In genomic region chr11:103240740-103241139, GRCm38 (mm10) we compare ENCODE assay signal across 13 mouse cellular contexts. TPM values are rescaled to one million over a fixed set of nuclear protein-coding genes. Genes with fewer than 3 reads are reported as not detected.
DNase-seq lines count a peak whose midpoint lies in the region; ATAC-seq lines count a peak whose summit lies in the region.
"Had no signal": no experiment of that assay in that cellular context is flagged by ENCODE, and none has a peak within 500 bp of the region (broad histone marks: within the 10 kb centered on the region; RNA-seq: fewer than 3 reads in every experiment).

No protein-coding gene starts in this region.

- no peak overlapping the region for H3K4me2 ChIP-seq in limb, embryonic 12.5 days

- H3K9ac ChIP-seq in limb, embryonic 12.5 days (replicated peaks), result 0 out of 2 replicates have a peak overlapping the region, but pooled peaks have one; percentile 13

- peak overlapping the region; percentile 51 for H3K27ac ChIP-seq in limb, embryonic 12.5 days
- H3K27ac ChIP-seq in limb, embryonic 10.5 days, result no peak overlapping the region

- ATAC-seq in limb, embryonic 12.5 days (ENCODE audit: insufficient number of reproducible peaks, insufficient read depth, low FRiP score, low TSS enrichment, low read depth), result no peak

- H3K27me3 ChIP-seq in limb, embryonic 12.5 days, result no peaks in the 10 kb centered on the region
- H3K27me3 ChIP-seq in limb, embryonic 10.5 days (ENCODE audit: low read depth, poor library complexity, severe bottlenecking), result no peaks in the 10 kb centered on the region

- peak; percentile 57 to 62 for DNase-seq in cerebellum, postnatal 10 days
- DNase-seq in cerebellum, postnatal 4 days (ENCODE audit: low spot score in 2 of 2), result no peak
- no peak for DNase-seq in limb, embryonic 10.5 days (ENCODE audit: low spot score)
- DNase-seq in kidney, adult 8-10 months, result peak; percentile 71
- DNase-seq in skeletal muscle tissue, adult 2 months (ENCODE audit: low read depth, low spot score), result peak; percentile 87
- DNase-seq in urinary bladder, postnatal 4 days (ENCODE audit: low spot score in 2 of 2), result no peak
- no peak for DNase-seq in layer of hippocampus, adult 9-11 months
- DNase-seq: B cell, adult 2 months; cerebellum, adult 9-11 months; thymus, postnatal 36 days had no signal

- H3K4me1 ChIP-seq in limb, embryonic 12.5 days (replicated peaks), result peaks cover 23% of the 10 kb centered on the region
- H3K4me1 ChIP-seq in limb, embryonic 10.5 days, result peaks cover 15% of the 10 kb centered on the region

- H3K36me3 ChIP-seq in limb, embryonic 12.5 days, result peaks cover 46% of the 10 kb centered on the region
- peaks cover 42% of the 10 kb centered on the region for H3K36me3 ChIP-seq in limb, embryonic 10.5 days

- H3K4me3 ChIP-seq in limb, embryonic 12.5 days (replicated peaks), result no peak overlapping the region
- no peak overlapping the region for H3K4me3 ChIP-seq in limb, embryonic 10.5 days
- H3K4me3 ChIP-seq: erythroblast, embryonic 14.5 days; myocyte had no signal

- WGBS in limb, embryonic 12.5 days, result 39% methylated on average over 7 of the region's 7 CpGs
- 50% methylated on average over 7 of the region's 7 CpGs for WGBS in limb, embryonic 10.5 days

- H3K9me3 ChIP-seq in limb, embryonic 12.5 days, result no peaks in the 10 kb centered on the region
- H3K9me3 ChIP-seq in limb, embryonic 10.5 days (replicated peaks), result no peaks in the 10 kb centered on the region

RNA-seq across cellular contexts. Expression of gene Spata32, which starts 22.5 kb away (rescaled TPM):
- polyA plus RNA-seq in limb, embryonic 12.5 days (2016; fragmentation: Nextera tagmentation; extraction: Ambion mirVana), result not detected in 2 replicates
- not detected in 2 replicates for polyA plus RNA-seq in limb, embryonic 10.5 days (2016; fragmentation: Nextera tagmentation; extraction: Ambion mirVana)
- polyA plus RNA-seq: erythroblast, embryonic 14.5 days had no signal

RNA-seq across cellular contexts. Expression of gene Map3k14, which starts 26.5 kb away (rescaled TPM):
- 4.2 and 4.7 TPM in 2 replicates for polyA plus RNA-seq in limb, embryonic 12.5 days (2016; fragmentation: Nextera tagmentation; extraction: Ambion mirVana)
- 2.8 TPM in 2 replicates for polyA plus RNA-seq in limb, embryonic 10.5 days (2016; fragmentation: Nextera tagmentation; extraction: Ambion mirVana)

RNA-seq across cellular contexts. Expression of gene 1700023F06Rik, which starts 32.4 kb away (rescaled TPM):
- polyA plus RNA-seq in limb, embryonic 12.5 days (2016; fragmentation: Nextera tagmentation; extraction: Ambion mirVana), result 0.50 and 0.74 TPM in 2 replicates
- polyA plus RNA-seq in limb, embryonic 10.5 days (2016; fragmentation: Nextera tagmentation; extraction: Ambion mirVana), result 0.29 and 0.30 TPM in 2 replicates
- polyA plus RNA-seq: erythroblast, embryonic 14.5 days; myocyte had no signal

Comparison
In these comparisons a context has a peak if more than half of its experiments do, and no peak if none do; other contexts are left out.
1. DNase-seq: peak in cerebellum, postnatal 10 days (2 of 2), kidney, adult 8-10 months (2 of 2) and skeletal muscle tissue, adult 2 months (single experiment); none in cerebellum, postnatal 4 days (0 of 2), limb, embryonic 10.5 days (single experiment), urinary bladder, postnatal 4 days (0 of 2) and layer of hippocampus, adult 9-11 months (single experiment).